Mouse (Mus musculus): ENCODE results near the gene Fdxacb1.

The Fdxacb1 gene

GRCm38 (mm10) chr9:50750706-50751105, 17.3 kb upstream of the Fdxacb1 start:
- DNase-seq (ENCODE audit: low spot score): no peak

- DNase-seq (ENCODE audit: low spot score): no peak
Measured at GRCm38 (mm10) chr9:50751323-50751722, 16.7 kb upstream of the Fdxacb1 start, which contains the start of gene Cryab. Gene Cryab, plus strand, starts transcription at chr9:50751325.

GRCm38 (mm10) chr9:50752054-50752602, 15.9 kb upstream of the Fdxacb1 start, which contains the start of gene Hspb2:
Gene Hspb2, minus strand, starts transcription at chr9:50752354.
- no peak for DNase-seq (ENCODE audit: low spot score)

- peak; percentile 81 for DNase-seq (ENCODE audit: low spot score)
Measured at GRCm38 (mm10) chr9:50752784-50753615, 15.0 kb upstream of the Fdxacb1 start.

GRCm38 (mm10) chr9:50753947-50754346, 14.1 kb upstream of the Fdxacb1 start:
- peak; percentile 48 for DNase-seq (ENCODE audit: low spot score)

GRCm38 (mm10) chr9:50756711-50757110, 11.3 kb upstream of the Fdxacb1 start:
- DNase-seq (ENCODE audit: low spot score): no peak

GRCm38 (mm10) chr9:50761520-50762243, 6.4 kb upstream of the Fdxacb1 start:
- no peak for DNase-seq (ENCODE audit: low spot score)

GRCm38 (mm10) chr9:50763331-50763730, 4.7 kb upstream of the Fdxacb1 start:
- DNase-seq (ENCODE audit: low spot score): peak; percentile 49

- no peak for DNase-seq (ENCODE audit: low spot score)
Measured at GRCm38 (mm10) chr9:50767531-50768106, 417 bp upstream of the Fdxacb1 start.

GRCm38 (mm10) chr9:50770011-50770410, 2.0 kb downstream of the Fdxacb1 start:
- no peak for DNase-seq (ENCODE audit: low spot score)

- no peak for DNase-seq (ENCODE audit: low spot score)
Measured at GRCm38 (mm10) chr9:50774026-50774462, 6.0 kb downstream of the Fdxacb1 start.

GRCm38 (mm10) chr9:50774991-50775612, 7.1 kb downstream of the Fdxacb1 start, which contains the start of the genes Alg9 and 1110032A03Rik:
Gene Alg9, plus strand, starts transcription at chr9:50775019.
Gene 1110032A03Rik, minus strand, starts transcription at chr9:50775520.
- peak; percentile 88 for DNase-seq (ENCODE audit: low spot score)

GRCm38 (mm10) chr9:50775662-50776126, 7.7 kb downstream of the Fdxacb1 start:
- no peak for DNase-seq (ENCODE audit: low spot score)

- DNase-seq (ENCODE audit: low spot score): no peak
Measured at GRCm38 (mm10) chr9:50776162-50776760, 8.2 kb downstream of the Fdxacb1 start.

GRCm38 (mm10) chr9:50782155-50782554, 14.1 kb downstream of the Fdxacb1 start:
- no peak for DNase-seq (ENCODE audit: low spot score)

GRCm38 (mm10) chr9:50795266-50795665, 27.2 kb downstream of the Fdxacb1 start:
- DNase-seq (ENCODE audit: low spot score): no peak

GRCm38 (mm10) chr9:50796776-50797175, 28.7 kb downstream of the Fdxacb1 start:
- no peak for DNase-seq (ENCODE audit: low spot score)

- DNase-seq (ENCODE audit: low spot score): no peak
Measured at GRCm38 (mm10) chr9:50797641-50798040, 29.6 kb downstream of the Fdxacb1 start.

- DNase-seq (ENCODE audit: low spot score): no peak
Measured at GRCm38 (mm10) chr9:50798368-50798767, 30.3 kb downstream of the Fdxacb1 start.

GRCm38 (mm10) chr9:50800985-50801384, 32.9 kb downstream of the Fdxacb1 start:
- DNase-seq (ENCODE audit: low spot score): peak; percentile 32

- no peak for DNase-seq (ENCODE audit: low spot score)
Measured at GRCm38 (mm10) chr9:50803055-50803671, 35.1 kb downstream of the Fdxacb1 start.
